Mouse (Mus musculus): Measurements from ENCODE around the gene Nadk.

Gene Nadk

GRCm38 (mm10) chr4:155605132-155605531 lies 43.0 kb downstream of the Nadk start:
- no peak for DNase-seq

- no peak for DNase-seq
Measured at GRCm38 (mm10) chr4:155606825-155607224, 44.6 kb downstream of the Nadk start.

- DNase-seq: no peak
Measured at GRCm38 (mm10) chr4:155611860-155612259, 49.7 kb downstream of the Nadk start.

- no peak for DNase-seq
Measured at GRCm38 (mm10) chr4:155613264-155613663, 51.1 kb downstream of the Nadk start.

GRCm38 (mm10) chr4:155618321-155618720 lies 56.1 kb downstream of the Nadk start:
- DNase-seq: no peak

GRCm38 (mm10) chr4:155624338-155625291 lies 62.4 kb downstream of the Nadk start, which contains the start of gene Cdk11b:
Gene Cdk11b, plus strand, starts transcription at chr4:155624854.
- peak; percentile 97 for DNase-seq

- no peak for DNase-seq
Measured at GRCm38 (mm10) chr4:155630267-155630666, 68.1 kb downstream of the Nadk start.

GRCm38 (mm10) chr4:155635766-155636499 lies 73.8 kb downstream of the Nadk start:
- DNase-seq: peak; percentile 45
